Mouse (Mus musculus) sigmoid colon, adult 10 weeks (tissue): ENCODE results near the gene Ms4a13. TPM values are rescaled to one million over a fixed set of nuclear protein-coding genes. Genes with fewer than 3 reads are reported as not detected.

Experiments used
- polyA plus RNA-seq: library from polyadenylated mRNA; stranded (reverse); fragments of 350-450 nt; fragmentation: Illumina TruSeq; extraction: RNeasy Lipid Tissue Mini Kit (QIAGEN cat#74804); gene quantifications from one replicate; pipeline ENCODE4 v1.2.3, GENCODE M21; 2014; ENCODE audit warnings: low read depth, low replicate concordance

The Ms4a13 gene
- polyA plus RNA-seq: not detected

DNA sequence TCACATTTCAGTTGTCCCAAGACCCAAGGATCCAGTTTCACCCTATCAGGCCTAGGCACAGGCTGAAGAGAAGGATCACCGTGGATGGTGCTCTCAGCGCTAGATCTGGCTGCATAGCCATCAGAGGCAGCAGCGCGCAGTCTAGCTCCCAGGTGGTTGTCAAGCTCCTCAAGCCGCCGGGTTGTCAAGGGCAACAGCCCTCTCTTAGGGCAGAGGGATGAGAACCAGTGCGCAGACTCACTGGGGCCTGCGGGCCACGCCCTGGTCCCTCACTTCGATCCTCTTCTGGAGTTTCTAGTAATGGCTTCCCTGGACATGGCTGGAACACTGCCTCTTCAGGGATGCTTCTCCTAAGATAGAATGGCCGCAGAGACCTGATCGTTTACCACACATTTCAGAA is at the start of gene Ms4a13:
Gene Ms4a13 (minus strand): TSS at position 192 of the 400 bp plus-strand sequence.

DNA sequence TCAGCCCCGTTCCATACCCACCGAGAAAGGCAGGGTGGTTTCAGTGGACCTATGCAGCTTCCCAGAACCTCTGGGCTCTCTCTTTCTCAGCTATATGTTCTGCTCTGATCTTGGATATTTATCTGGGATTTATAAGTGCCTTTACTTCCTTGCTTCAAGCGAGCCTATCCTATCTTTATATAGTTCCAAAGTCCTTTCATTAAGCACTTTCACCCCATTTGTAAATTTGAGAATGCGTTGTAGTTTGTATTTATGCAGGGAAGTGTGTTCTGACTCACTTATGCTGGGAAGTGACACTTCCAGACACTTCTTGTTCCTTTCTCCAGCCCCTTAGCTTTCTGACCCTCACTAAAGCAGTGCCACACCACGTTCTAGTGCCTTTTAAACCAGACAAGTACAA is 35.8 kb upstream of the Ms4a13 start, which contains the start of gene Ms4a12:
Gene Ms4a12 (minus strand): TSS at position 101 of the 400 bp plus-strand sequence.

DNA sequence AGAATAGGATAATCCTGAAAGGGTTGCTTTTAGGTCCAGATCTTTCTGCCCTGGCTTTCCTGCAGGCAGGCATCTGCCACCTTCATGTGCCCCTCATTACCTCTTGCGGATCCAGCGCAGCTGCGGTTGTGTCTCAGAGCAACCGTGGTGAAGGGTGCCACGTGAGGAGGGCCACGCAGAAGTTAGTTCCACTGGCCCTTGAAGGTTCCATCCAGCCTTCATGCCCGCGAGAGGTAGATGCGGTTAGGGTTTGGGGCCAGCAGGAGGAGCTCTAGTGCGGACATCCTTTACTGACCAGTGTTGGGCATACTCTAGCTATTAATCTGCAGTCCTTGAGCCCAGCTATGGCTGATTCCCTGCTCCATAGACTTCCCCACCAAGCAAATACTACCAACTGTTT is 31.4 kb downstream of the Ms4a13 start, which contains the start of gene 1700025F22Rik:
Gene 1700025F22Rik (minus strand): TSS at position 149 of the 400 bp plus-strand sequence.

GRCm38 (mm10) chr19:11130776-11131175 is 65.8 kb downstream of the Ms4a13 start, which contains the start of gene 1700017D01Rik:
Gene 1700017D01Rik, minus strand, starts transcription at chr19:11130876.

Other genes starting within 250 kb of the Ms4a13 start
- 1.9 TPM for gene Ccdc86, start 247.5 kb downstream of the Ms4a13 start, polyA plus RNA-seq
- not detected for gene Ms4a10, start 222.1 kb downstream of the Ms4a13 start, polyA plus RNA-seq
- not detected for gene Ms4a15, start 203.5 kb downstream of the Ms4a13 start, polyA plus RNA-seq
- 0.32 TPM for gene Ms4a18, start 178.7 kb downstream of the Ms4a13 start, polyA plus RNA-seq
- gene Ms4a8a, start 115.6 kb downstream of the Ms4a13 start, polyA plus RNA-seq: 842 TPM
- not detected for gene 1700017D01Rik, start 65.9 kb downstream of the Ms4a13 start, polyA plus RNA-seq
- not detected for gene 1700025F22Rik, start 31.4 kb downstream of the Ms4a13 start, polyA plus RNA-seq
- 57.5 TPM for gene Ms4a12, start 35.7 kb upstream of the Ms4a13 start, polyA plus RNA-seq
- 47.6 TPM for gene Ms4a1, start 69.5 kb upstream of the Ms4a13 start, polyA plus RNA-seq
- 0.63 TPM for gene Ms4a5, start 87.1 kb upstream of the Ms4a13 start, polyA plus RNA-seq
- 6.3 TPM for gene Ms4a14, start 117.7 kb upstream of the Ms4a13 start, polyA plus RNA-seq
- gene Ms4a7, start 139.4 kb upstream of the Ms4a13 start, polyA plus RNA-seq: 24.3 TPM
- 13.7 TPM for gene Ms4a4a, start 178.8 kb upstream of the Ms4a13 start, polyA plus RNA-seq
- 11.6 TPM for gene Ms4a4c, start 208.0 kb upstream of the Ms4a13 start, polyA plus RNA-seq
- gene Ms4a4b, start 246.8 kb upstream of the Ms4a13 start, polyA plus RNA-seq: 19.9 TPM